Mouse (Mus musculus): Measurements from ENCODE around the gene Sox2. TPM values are rescaled to one million over a fixed set of nuclear protein-coding genes. Genes with fewer than 3 reads are reported as not detected.

Sox2 gene
- polyA plus RNA-seq, 1 experiment: not detected

- H3K4me3 ChIP-seq (ENCODE audit: insufficient read depth, low read length): peak overlapping the region; percentile 54
Observed at GRCm38 (mm10) chr3:34664636-34665531, 14.7 kb downstream of the Sox2 start.

GRCm38 (mm10) chr3:34665751-34666665, 15.8 kb downstream of the Sox2 start:
- no peak overlapping the region for H3K27ac ChIP-seq (ENCODE audit: insufficient read depth, low read depth, low read length)
- H3K4me3 ChIP-seq (ENCODE audit: insufficient read depth, low read length): no peak overlapping the region
- no peak for TF ChIP-seq POLR2A (IDR thresholded peaks at IDR 0.05; ENCODE audit: borderline replicate concordance, low read depth, low read length)
- no peak for TF ChIP-seq CTCF (IDR thresholded peaks at IDR 0.05; ENCODE audit: low read depth, low read length)
- 0 out of 2 replicates have a peak, but pooled peaks cover 4% of the 10 kb centered on the region for H3K4me1 ChIP-seq (ENCODE audit: control insufficient read depth, insufficient read depth, low read length)

More at GRCm38 (mm10) chr3:34664636-34665531, 14.7 kb downstream of the Sox2 start:
- no peak overlapping the region for H3K27ac ChIP-seq (ENCODE audit: insufficient read depth, low read depth, low read length)
- 0 out of 2 replicates have a peak, but pooled peaks cover 4% of the 10 kb centered on the region for H3K4me1 ChIP-seq (ENCODE audit: control insufficient read depth, insufficient read depth, low read length)
- TF ChIP-seq POLR2A (IDR thresholded peaks at IDR 0.05; ENCODE audit: borderline replicate concordance, low read depth, low read length) (no peak), CTCF (IDR thresholded peaks at IDR 0.05; ENCODE audit: low read depth, low read length) (no peak)

GRCm38 (mm10) chr3:34667180-34667579, 17.0 kb downstream of the Sox2 start:
- H3K27ac ChIP-seq (ENCODE audit: insufficient read depth, low read depth, low read length): no peak overlapping the region
- TF ChIP-seq CTCF (IDR thresholded peaks at IDR 0.05; ENCODE audit: low read depth, low read length) (no peak), POLR2A (IDR thresholded peaks at IDR 0.05; ENCODE audit: borderline replicate concordance, low read depth, low read length) (no peak)
- 0 out of 2 replicates have a peak, but pooled peaks cover 4% of the 10 kb centered on the region for H3K4me1 ChIP-seq (ENCODE audit: control insufficient read depth, insufficient read depth, low read length)
- no peak overlapping the region for H3K4me3 ChIP-seq (ENCODE audit: insufficient read depth, low read length)

- Histone ChIP-seq H3K27ac (ENCODE audit: insufficient read depth, low read depth, low read length) (no peak overlapping the region), H3K4me3 (ENCODE audit: insufficient read depth, low read length) (no peak overlapping the region), H3K4me1 (ENCODE audit: control insufficient read depth, insufficient read depth, low read length) (0 out of 2 replicates have a peak, but pooled peaks cover 4% of the 10 kb centered on the region)
- no peak for TF ChIP-seq CTCF (IDR thresholded peaks at IDR 0.05; ENCODE audit: low read depth, low read length)
- TF ChIP-seq POLR2A (IDR thresholded peaks at IDR 0.05; ENCODE audit: borderline replicate concordance, low read depth, low read length): no peak
Observed at GRCm38 (mm10) chr3:34667881-34668817, 17.9 kb downstream of the Sox2 start.

DNA sequence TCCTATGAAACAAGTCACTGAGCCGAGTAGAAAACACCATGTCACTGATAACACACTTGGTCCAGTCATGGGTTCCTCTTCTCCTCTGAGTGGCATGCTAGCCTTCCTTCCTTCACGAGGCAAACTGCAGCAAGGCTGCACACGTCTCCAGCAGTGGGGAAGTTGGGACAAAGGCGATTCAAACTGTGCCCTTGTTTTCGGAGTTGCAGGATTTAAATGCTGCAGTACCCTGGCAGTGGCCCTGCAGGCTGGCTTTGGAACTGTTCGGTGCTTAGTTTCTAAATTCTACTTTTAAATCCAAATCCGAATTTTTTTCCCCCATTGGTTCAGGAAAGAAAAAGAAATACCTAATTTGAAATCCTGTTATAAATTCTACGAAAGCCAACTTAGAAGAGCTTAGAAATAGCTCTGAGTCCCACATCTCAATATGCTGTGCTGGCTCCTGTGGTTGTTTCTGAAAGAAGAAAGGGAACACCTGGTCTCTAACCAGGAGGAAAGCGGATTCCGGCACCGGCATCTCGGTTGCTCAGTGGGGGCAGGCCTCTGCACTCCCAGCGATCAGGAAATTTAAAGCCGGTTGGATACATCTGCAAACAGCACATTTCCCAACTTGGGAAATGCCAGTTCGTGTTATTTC, 20.9 kb downstream of the Sox2 start:
- no peak overlapping the region for H3K4me3 ChIP-seq (ENCODE audit: insufficient read depth, low read length)
- TF ChIP-seq CTCF (IDR thresholded peaks at IDR 0.05; ENCODE audit: low read depth, low read length): no peak
- TF ChIP-seq POLR2A (IDR thresholded peaks at IDR 0.05; ENCODE audit: borderline replicate concordance, low read depth, low read length): no peak
- H3K27ac ChIP-seq (ENCODE audit: insufficient read depth, low read depth, low read length): no peak overlapping the region
- H3K4me1 ChIP-seq (ENCODE audit: control insufficient read depth, insufficient read depth, low read length): no peaks in the 10 kb centered on the region

DNA sequence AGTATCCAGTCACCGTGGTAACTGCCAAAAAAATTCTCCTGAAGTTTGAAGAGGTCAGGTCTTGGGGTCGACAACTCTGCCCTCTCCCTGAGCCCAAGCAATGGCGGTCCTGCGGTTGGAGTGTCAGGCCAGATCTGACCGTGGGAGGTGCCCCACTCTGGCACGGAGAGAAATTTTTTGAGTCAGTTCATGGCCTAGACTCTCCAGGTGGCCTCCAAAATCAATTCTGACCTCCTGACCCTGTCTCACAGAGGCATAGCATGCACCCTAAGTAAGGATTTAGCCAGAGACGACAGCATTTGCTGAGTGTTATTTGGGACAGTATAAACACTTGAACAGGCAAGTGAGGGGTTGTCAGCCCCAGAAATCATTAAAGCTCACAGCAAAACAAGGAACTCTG, 28.6 kb downstream of the Sox2 start:
- TF ChIP-seq CTCF (IDR thresholded peaks at IDR 0.05; ENCODE audit: low read depth, low read length): no peak
- TF ChIP-seq POLR2A (IDR thresholded peaks at IDR 0.05; ENCODE audit: borderline replicate concordance, low read depth, low read length): no peak
- Histone ChIP-seq H3K4me1 (ENCODE audit: control insufficient read depth, insufficient read depth, low read length) (no peaks in the 10 kb centered on the region), H3K27ac (ENCODE audit: insufficient read depth, low read depth, low read length) (no peak overlapping the region), H3K4me3 (ENCODE audit: insufficient read depth, low read length) (no peak overlapping the region)

DNA sequence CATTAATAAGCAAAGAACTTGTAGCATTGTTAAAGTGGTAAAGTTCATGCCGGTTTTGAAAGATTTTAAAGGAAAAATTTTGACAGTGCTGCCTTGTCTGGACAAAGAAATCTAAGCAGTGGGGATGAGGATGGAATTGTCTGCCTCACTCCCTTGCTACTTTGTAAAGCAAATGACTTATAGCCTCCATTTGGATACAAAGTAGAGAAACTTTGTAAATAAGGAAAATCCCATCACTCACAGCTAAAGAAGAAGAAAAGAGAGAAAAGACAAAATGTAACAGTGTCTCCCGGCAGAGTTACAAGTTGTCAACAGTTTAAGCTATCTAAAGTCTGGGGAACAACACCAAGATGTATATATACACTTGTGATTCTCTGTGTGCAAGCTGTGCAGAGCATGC, 29.2 kb downstream of the Sox2 start:
- TF ChIP-seq CTCF (IDR thresholded peaks at IDR 0.05; ENCODE audit: low read depth, low read length) (no peak), POLR2A (IDR thresholded peaks at IDR 0.05; ENCODE audit: borderline replicate concordance, low read depth, low read length) (no peak)
- H3K4me1 ChIP-seq (ENCODE audit: control insufficient read depth, insufficient read depth, low read length): no peaks in the 10 kb centered on the region
- no peak overlapping the region for H3K27ac ChIP-seq (ENCODE audit: insufficient read depth, low read depth, low read length)
- no peak overlapping the region for H3K4me3 ChIP-seq (ENCODE audit: insufficient read depth, low read length)

- no peaks in the 10 kb centered on the region for H3K4me1 ChIP-seq (ENCODE audit: control insufficient read depth, insufficient read depth, low read length)
- H3K27ac ChIP-seq (ENCODE audit: insufficient read depth, low read depth, low read length): no peak overlapping the region
- no peak for TF ChIP-seq CTCF (IDR thresholded peaks at IDR 0.05; ENCODE audit: low read depth, low read length)
- TF ChIP-seq POLR2A (IDR thresholded peaks at IDR 0.05; ENCODE audit: borderline replicate concordance, low read depth, low read length): no peak
- H3K4me3 ChIP-seq (ENCODE audit: insufficient read depth, low read length): no peak overlapping the region
Observed at GRCm38 (mm10) chr3:34679921-34680320, 29.7 kb downstream of the Sox2 start.

Measured in bone marrow macrophage, adult 2 months (primary cell).